Mouse (Mus musculus) ES-E14 (cell line): ENCODE results near the gene Kifap3.

Experiments
- CHD2 ChIP-seq: IDR thresholded peaks from 2 replicates; pipeline ENCODE4 v1.6.1; 2014; ENCODE audit warnings: mild to moderate bottlenecking, low read depth, low read length, inconsistent platforms
- HCFC1 ChIP-seq: IDR thresholded peaks from 2 replicates; pipeline ENCODE4 v1.6.1; 2012; ENCODE audit warnings: low read length, inconsistent platforms, borderline replicate concordance; ENCODE audit not compliant: insufficient read depth

GRCm38 (mm10) chr1:163900168-163900567 lies 120.8 kb downstream of the Kifap3 start:
- TF ChIP-seq HCFC1 (no peak), CHD2 (no peak)
